Mouse (Mus musculus): ENCODE measurements at regions not wholly inside any gene's neighbourhood (a gene's known extent, or its start where the extent isn't known, plus 50 kb on each side); places are given as distances from the start of the nearest gene placed in this dataset.
A peak's percentile ranks its signal among the peaks of the same experiment; 100 is the strongest.

DNA sequence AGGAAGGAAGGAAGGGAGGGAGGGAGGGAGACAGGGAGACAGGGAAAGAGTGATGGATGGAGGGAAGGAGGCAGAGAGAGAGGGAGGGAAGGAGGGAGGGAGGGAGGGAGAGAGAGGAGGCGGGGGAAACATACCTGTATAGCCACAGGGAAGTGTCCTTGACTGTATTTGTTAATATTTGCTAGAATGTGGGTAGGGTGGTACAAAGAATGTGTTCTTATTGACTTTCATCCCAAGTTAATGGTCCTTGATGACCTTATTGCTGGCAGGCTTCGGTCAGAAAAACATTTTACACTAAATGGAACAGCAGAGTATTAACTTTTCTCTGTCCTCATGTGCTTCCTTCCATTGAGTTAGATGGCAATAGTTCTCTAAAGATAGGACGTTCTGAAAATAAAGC lies 171.0 kb upstream of the Ctnnb1 start:
- Histone ChIP-seq H3K27ac (peak overlapping the region; percentile 62), H3K36me3 (no peaks in the 10 kb centered on the region), H3K9ac (no peak overlapping the region), H3K4me3 (replicated peaks) (no peak overlapping the region), H3K9me3 (replicated peaks) (0 out of 2 replicates have a peak, but pooled peaks cover 2% of the 10 kb centered on the region), H3K4me1 (peaks cover 25% of the 10 kb centered on the region), H3K4me2 (no peak overlapping the region), H3K27me3 (no peaks in the 10 kb centered on the region)
- peak; percentile 59 for ATAC-seq (replicated peaks; ENCODE audit: low FRiP score)
- 53% methylated on average over 3 of the region's 3 CpGs for WGBS

DNA sequence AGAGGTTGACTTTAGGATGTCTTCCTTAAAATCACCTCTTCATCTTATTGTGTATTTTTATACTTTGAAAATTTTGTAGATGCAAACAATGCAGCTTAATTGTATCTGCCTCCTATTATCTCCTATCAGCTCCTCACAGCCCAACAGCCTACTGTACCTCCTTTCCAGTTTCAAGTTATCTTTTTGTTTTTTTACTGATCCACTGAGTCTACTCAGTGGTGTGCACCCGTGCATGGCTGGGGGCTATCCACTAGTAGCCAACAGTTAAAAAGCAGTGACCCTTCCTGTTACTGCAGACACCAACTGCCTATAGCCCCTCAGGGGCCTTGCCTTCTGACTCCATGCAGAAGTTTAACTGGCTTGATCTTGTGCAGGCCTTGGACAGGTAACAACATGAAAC lies 170.4 kb upstream of the Ctnnb1 start:
- no peak overlapping the region for H3K4me2 ChIP-seq
- H3K9me3 ChIP-seq (replicated peaks) = 0 out of 2 replicates have a peak, but pooled peaks cover 2% of the 10 kb centered on the region
- peaks cover 26% of the 10 kb centered on the region for H3K4me1 ChIP-seq
- no peak overlapping the region for H3K9ac ChIP-seq
- H3K27ac ChIP-seq = peak overlapping the region; percentile 61
- no peaks in the 10 kb centered on the region for H3K36me3 ChIP-seq
- H3K4me3 ChIP-seq (replicated peaks) = no peak overlapping the region
- H3K27me3 ChIP-seq = no peaks in the 10 kb centered on the region
- WGBS = 41% methylated on average over 1 of the region's 1 CpGs
- peak; percentile 83 for ATAC-seq (replicated peaks; ENCODE audit: low FRiP score)

DNA sequence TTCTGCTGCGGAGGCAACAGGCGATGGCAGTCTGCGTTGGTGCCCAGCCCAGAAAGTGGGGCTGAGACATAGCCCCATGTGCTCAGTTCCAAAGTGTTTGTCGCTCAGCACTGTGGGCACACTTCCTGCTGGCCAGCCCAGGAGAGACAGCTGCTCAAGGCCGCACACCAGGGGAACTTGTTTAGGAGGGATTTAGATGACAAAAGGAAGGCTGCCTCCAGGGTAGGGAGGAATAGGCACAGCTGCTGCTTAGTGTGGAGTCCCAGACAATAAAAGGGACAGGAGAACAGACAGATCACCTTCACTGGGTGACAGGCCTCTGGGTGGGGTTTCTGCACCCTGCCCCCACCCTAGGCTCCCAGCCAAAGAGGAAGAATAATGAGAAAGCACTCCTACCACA lies 169.2 kb upstream of the Ctnnb1 start:
- peaks cover 37% of the 10 kb centered on the region for H3K4me1 ChIP-seq
- ATAC-seq (replicated peaks; ENCODE audit: low FRiP score) = no peak
- H3K9ac ChIP-seq = no peak overlapping the region
- H3K27ac ChIP-seq = peak overlapping the region; percentile 61; the same call in 1 of the 2 replicates
- H3K4me3 ChIP-seq (replicated peaks) = no peak overlapping the region
- 0 out of 2 replicates have a peak, but pooled peaks cover 2% of the 10 kb centered on the region for H3K9me3 ChIP-seq (replicated peaks)
- 74% methylated on average over 5 of the region's 5 CpGs for WGBS
- no peak overlapping the region for H3K4me2 ChIP-seq
- H3K27me3 ChIP-seq = no peaks in the 10 kb centered on the region
- H3K36me3 ChIP-seq = no peaks in the 10 kb centered on the region

DNA sequence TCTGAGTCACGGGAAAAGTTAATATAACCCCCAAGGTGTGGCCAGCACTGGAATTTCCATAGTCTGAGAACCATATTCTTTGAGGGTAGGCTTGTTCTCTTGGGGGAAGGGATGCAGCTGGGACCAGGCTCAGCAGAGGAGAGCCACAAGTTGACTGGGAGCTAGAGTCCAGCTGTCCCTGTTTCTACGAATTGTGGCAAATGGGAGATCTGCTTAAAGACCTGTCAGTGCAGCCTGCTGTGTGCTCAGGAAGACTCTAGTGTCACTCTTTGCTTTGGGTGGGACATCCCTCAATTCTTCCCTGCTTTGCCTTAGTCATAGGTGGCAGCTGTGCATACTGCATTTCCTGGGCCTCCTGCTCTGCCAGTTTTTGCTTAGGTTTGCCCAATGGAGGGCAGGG lies 165.2 kb upstream of the Ctnnb1 start:
- ATAC-seq (replicated peaks; ENCODE audit: low FRiP score) = no peak
- WGBS = 79% methylated on average over 2 of the region's 2 CpGs
- Histone ChIP-seq H3K36me3 (no peaks in the 10 kb centered on the region), H3K9me3 (replicated peaks) (0 out of 2 replicates have a peak, but pooled peaks cover 2% of the 10 kb centered on the region), H3K4me2 (no peak overlapping the region), H3K27me3 (no peaks in the 10 kb centered on the region), H3K4me1 (peaks cover 31% of the 10 kb centered on the region), H3K27ac (peak overlapping the region; percentile 46; the same call in 1 of the 2 replicates), H3K4me3 (replicated peaks) (no peak overlapping the region), H3K9ac (no peak overlapping the region)

DNA sequence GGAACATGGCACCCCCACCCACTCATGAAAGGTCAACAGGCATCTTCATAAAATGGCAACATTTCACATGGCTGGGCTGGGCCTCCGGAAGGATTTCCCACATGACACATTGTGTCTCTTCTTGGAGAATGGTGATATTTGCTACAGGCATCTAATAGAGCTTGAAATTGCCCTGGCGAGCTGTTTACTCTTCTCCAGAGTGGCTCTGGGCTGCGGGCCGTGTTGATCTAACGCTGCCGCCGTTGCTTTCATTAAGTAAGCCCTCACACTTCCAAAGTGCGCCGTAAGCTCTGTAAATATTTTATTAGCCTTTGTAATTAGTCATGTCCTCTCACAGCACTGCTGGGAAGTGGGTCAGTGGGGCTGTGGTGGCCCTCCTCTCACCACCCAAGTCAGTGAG lies 164.4 kb upstream of the Ctnnb1 start:
- H3K4me3 ChIP-seq (replicated peaks) = no peak overlapping the region
- H3K9ac ChIP-seq = no peak overlapping the region
- peak overlapping the region; percentile 46; the same call in 1 of the 2 replicates for H3K27ac ChIP-seq
- peaks cover 31% of the 10 kb centered on the region for H3K4me1 ChIP-seq
- no peaks in the 10 kb centered on the region for H3K36me3 ChIP-seq
- no peaks in the 10 kb centered on the region for H3K27me3 ChIP-seq
- 26% methylated on average over 9 of the region's 9 CpGs for WGBS
- ATAC-seq (replicated peaks; ENCODE audit: low FRiP score) = no peak
- no peak overlapping the region for H3K4me2 ChIP-seq
- 0 out of 2 replicates have a peak, but pooled peaks cover 2% of the 10 kb centered on the region for H3K9me3 ChIP-seq (replicated peaks)

DNA sequence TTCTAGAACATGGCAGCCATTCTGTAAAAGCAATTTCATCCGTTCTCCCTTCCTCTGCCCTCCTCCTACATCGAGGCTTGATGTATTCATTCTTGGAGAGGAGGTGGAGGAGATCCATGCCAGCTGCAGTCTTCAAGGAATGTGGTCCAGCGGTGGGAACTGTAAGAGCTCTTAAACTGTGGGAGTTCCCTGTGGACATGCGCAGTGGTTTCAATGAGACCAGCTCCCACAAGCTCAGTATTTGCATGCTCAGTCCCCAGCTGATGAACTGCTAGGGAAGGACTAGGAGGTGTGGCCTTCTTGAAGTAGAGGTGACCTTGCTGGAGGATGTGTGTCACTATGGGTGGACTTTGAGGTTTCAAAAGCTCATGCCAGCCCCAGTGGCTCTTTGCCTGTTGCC lies 163.7 kb upstream of the Ctnnb1 start:
- H3K27ac ChIP-seq = no peak overlapping the region; the same call in 1 of the 2 replicates
- H3K9ac ChIP-seq = no peak overlapping the region
- no peak overlapping the region for H3K4me3 ChIP-seq (replicated peaks)
- H3K4me1 ChIP-seq = peaks cover 31% of the 10 kb centered on the region
- H3K9me3 ChIP-seq (replicated peaks) = no peaks in the 10 kb centered on the region
- no peaks in the 10 kb centered on the region for H3K36me3 ChIP-seq
- 54% methylated on average over 4 of the region's 4 CpGs for WGBS
- no peak overlapping the region for H3K4me2 ChIP-seq
- no peaks in the 10 kb centered on the region for H3K27me3 ChIP-seq
- ATAC-seq (replicated peaks; ENCODE audit: low FRiP score) = no peak

DNA sequence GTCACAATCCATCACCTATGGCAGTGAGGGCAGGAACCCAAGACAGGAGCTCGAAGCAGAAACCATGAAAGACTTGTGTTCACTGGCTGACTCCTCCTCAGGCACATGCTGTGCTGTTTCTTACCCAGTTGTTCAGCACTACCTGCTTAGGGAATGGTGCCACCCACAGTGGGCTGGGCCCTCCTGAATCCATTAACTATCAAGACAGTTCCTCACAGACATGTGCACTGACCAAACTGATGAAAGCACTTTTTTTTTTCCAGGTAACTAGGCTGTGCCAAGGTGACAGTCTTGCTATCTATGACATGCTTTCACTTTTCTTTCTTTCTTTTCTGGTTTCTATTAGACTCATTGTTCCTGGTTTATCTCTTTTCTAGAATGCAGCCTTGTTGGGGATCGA lies 162.1 kb upstream of the Ctnnb1 start:
- H3K4me3 ChIP-seq (replicated peaks) = no peak overlapping the region
- no peak overlapping the region for H3K9ac ChIP-seq
- H3K36me3 ChIP-seq = no peaks in the 10 kb centered on the region
- peaks cover 47% of the 10 kb centered on the region for H3K4me1 ChIP-seq
- H3K4me2 ChIP-seq = no peak overlapping the region
- no peaks in the 10 kb centered on the region for H3K9me3 ChIP-seq (replicated peaks)
- 67% methylated on average over 2 of the region's 2 CpGs for WGBS
- H3K27me3 ChIP-seq = no peaks in the 10 kb centered on the region
- no peak overlapping the region for H3K27ac ChIP-seq
- no peak for ATAC-seq (replicated peaks; ENCODE audit: low FRiP score)

DNA sequence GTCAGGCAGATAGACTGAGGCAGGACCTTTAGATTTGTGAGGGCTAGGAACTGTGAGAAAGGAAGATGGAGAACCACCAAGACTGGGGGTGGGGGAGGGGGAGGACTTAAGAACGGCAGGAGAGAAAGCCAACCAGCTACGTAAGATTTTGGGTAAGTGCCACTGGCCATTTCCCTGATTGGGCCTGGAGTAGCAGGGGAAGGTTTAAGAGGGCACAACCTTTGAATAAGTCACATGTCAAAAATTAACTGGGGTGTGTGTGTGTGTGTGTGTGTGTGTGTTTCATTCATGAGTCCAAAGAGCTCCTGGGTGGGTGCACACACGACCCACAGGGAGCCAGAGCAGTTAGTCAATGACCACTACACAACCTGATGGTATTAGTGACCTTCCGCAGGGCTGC lies 161.6 kb upstream of the Ctnnb1 start:
- 83% methylated on average over 4 of the region's 4 CpGs for WGBS
- Histone ChIP-seq H3K9me3 (replicated peaks) (no peaks in the 10 kb centered on the region), H3K27ac (no peak overlapping the region), H3K27me3 (no peaks in the 10 kb centered on the region), H3K36me3 (no peaks in the 10 kb centered on the region), H3K4me3 (replicated peaks) (no peak overlapping the region), H3K9ac (no peak overlapping the region), H3K4me1 (peaks cover 52% of the 10 kb centered on the region), H3K4me2 (no peak overlapping the region)
- ATAC-seq (replicated peaks; ENCODE audit: low FRiP score) = no peak

DNA sequence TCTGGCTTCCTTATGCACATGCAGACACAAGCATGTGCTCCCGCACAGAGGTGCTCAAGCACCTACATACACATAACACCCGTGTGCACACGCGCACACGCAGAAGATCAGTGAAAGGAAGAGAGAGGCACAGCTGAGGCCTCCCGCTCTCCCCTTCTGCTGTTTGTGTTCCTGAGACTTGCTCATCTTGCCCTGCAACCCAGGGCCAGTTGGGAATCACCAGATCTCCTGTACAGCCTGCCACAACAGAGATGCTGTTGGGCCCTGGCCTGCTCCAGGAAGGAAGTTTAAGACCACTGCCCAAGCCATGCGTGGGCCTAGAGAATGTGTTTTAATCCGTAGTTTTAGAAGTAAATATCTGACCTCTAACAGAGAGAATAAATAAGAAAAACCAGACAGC lies 160.0 kb upstream of the Ctnnb1 start:
- no peak for ATAC-seq (replicated peaks; ENCODE audit: low FRiP score)
- Histone ChIP-seq H3K4me3 (replicated peaks) (no peak overlapping the region), H3K9ac (no peak overlapping the region), H3K36me3 (no peaks in the 10 kb centered on the region), H3K27ac (no peak overlapping the region), H3K4me2 (no peak overlapping the region), H3K4me1 (peaks cover 51% of the 10 kb centered on the region), H3K27me3 (no peaks in the 10 kb centered on the region), H3K9me3 (replicated peaks) (no peaks in the 10 kb centered on the region)
- WGBS = 80% methylated on average over 8 of the region's 8 CpGs

DNA sequence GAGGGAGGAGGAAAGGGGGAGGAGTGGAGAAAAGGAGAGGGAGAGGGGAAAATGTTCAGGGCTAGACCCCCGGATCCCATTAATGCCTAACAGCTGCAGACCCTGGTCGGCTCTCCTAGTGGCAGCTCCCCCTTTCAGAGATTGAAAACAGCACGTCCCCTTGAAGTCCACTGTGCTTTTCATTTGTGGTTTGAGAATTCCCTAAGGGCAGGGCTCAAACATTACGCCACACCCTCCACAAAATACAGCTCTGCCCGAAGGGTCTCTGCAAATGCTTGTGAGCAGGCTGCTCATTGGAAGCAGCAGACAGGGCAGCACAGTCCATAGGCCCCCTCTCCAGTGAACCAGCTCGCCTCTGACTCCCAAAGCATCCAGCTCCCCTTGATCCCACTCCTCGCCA lies 159.3 kb upstream of the Ctnnb1 start:
- Histone ChIP-seq H3K27me3 (no peaks in the 10 kb centered on the region), H3K27ac (peak overlapping the region; percentile 2; the same call in 1 of the 2 replicates), H3K36me3 (no peaks in the 10 kb centered on the region), H3K4me1 (peaks cover 44% of the 10 kb centered on the region), H3K9ac (no peak overlapping the region), H3K4me3 (replicated peaks) (no peak overlapping the region), H3K9me3 (replicated peaks) (no peaks in the 10 kb centered on the region), H3K4me2 (no peak overlapping the region)
- no peak for ATAC-seq (replicated peaks; ENCODE audit: low FRiP score)
- 30% methylated on average over 7 of the region's 7 CpGs for WGBS

DNA sequence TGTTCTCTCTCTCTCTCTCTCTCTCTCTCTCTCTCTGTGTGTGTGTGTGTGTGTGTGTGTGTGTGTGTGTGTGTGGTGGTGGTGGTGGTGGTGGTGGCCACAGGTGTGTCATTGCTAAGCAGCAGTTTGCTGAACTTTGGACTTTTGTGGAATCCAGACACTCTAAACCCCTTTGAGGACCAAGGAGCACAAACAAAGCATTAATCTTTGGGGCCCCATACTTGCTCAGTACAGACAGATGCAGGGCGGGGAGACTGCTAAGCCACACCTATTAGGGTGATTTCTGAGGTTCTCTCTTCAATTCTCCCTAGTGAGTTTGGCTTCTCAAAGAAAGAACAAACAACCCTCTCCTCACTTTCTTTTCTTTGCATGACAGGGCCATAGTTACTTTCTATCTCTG lies 158.1 kb upstream of the Ctnnb1 start:
- no peaks in the 10 kb centered on the region for H3K9me3 ChIP-seq (replicated peaks)
- H3K4me1 ChIP-seq = peaks cover 50% of the 10 kb centered on the region
- no peak; the same call in 1 of the 2 replicates for ATAC-seq (replicated peaks; ENCODE audit: low FRiP score)
- 21% methylated on average over 1 of the region's 1 CpGs for WGBS
- no peak overlapping the region for H3K4me2 ChIP-seq
- no peak overlapping the region for H3K4me3 ChIP-seq (replicated peaks)
- H3K27ac ChIP-seq = no peak overlapping the region
- no peaks in the 10 kb centered on the region for H3K27me3 ChIP-seq
- no peak overlapping the region for H3K9ac ChIP-seq
- H3K36me3 ChIP-seq = no peaks in the 10 kb centered on the region

DNA sequence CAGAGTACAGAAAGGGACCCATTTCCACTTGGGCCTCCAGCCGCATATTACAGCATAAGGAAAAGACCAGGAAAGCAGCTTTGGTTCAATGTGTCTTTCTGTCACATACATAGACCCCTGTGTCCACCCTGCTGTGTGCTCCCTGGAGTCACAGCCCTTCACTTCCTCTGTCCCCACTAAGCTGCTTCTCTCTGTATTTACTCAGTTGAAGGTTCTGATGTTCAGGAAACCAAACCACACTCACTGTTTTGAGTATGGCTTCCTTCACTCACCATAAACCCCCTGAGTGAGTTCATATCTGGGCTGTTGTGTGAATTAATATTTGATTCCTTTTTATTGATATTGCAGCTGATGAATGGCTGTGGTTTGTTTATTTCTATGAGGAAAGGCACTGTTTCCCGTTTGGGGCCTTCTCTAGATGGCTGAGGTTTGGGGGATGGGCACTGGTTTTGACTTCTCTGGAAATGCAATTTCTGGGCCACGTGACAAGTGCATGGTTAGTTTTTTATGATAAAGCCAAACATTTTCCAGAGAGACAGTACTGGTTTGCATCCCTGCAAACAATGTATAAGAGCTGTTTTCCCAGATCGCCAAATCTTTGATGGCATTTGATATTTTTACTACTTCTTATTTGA lies 157.0 kb upstream of the Ctnnb1 start:
- H3K4me3 ChIP-seq (replicated peaks) = no peak overlapping the region
- no peak overlapping the region for H3K4me2 ChIP-seq
- no peaks in the 10 kb centered on the region for H3K27me3 ChIP-seq
- H3K27ac ChIP-seq = no peak overlapping the region
- 54% methylated on average over 4 of the region's 4 CpGs for WGBS
- H3K9me3 ChIP-seq (replicated peaks) = no peaks in the 10 kb centered on the region
- H3K36me3 ChIP-seq = no peaks in the 10 kb centered on the region
- no peak overlapping the region for H3K9ac ChIP-seq
- ATAC-seq (replicated peaks; ENCODE audit: low FRiP score) = no peak
- H3K4me1 ChIP-seq = peaks cover 60% of the 10 kb centered on the region

DNA sequence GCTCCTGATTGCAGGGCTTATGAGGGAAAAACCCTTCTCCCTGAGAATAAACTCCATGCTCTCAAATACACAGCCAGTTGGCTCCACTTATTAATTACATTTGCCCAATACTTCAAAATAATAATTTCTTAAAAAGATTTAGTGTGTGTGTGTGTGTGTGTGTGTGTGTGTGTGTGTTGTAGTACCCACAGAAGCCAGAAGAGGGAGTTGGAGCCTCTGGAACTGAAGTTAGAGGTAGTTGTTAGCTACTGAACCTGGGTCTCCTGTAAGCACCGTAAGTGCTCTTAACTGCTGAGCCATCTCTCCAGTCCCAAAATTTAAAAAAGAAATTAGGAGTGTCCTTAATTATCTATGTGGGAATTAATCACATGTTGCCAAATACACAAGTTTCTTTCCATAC lies 154.8 kb upstream of the Ctnnb1 start:
- Histone ChIP-seq H3K9me3 (replicated peaks) (no peaks in the 10 kb centered on the region), H3K4me2 (no peak overlapping the region), H3K4me3 (replicated peaks) (no peak overlapping the region), H3K36me3 (no peaks in the 10 kb centered on the region), H3K27me3 (no peaks in the 10 kb centered on the region), H3K9ac (no peak overlapping the region), H3K4me1 (peaks cover 64% of the 10 kb centered on the region), H3K27ac (no peak overlapping the region)
- ATAC-seq (replicated peaks; ENCODE audit: low FRiP score) = no peak
- 94% methylated on average over 1 of the region's 1 CpGs for WGBS
